Mouse (Mus musculus) C2C12 (cell line): ENCODE measurements around the gene Ocm.

Experiments
- CEBPB ChIP-seq: IDR thresholded peaks from one replicate; pipeline ENCODE4 v1.6.1; 2011; ENCODE audit warnings: low read depth, mild to moderate bottlenecking, control low read depth, moderate library complexity
- CTCF ChIP-seq: IDR thresholded peaks from one replicate; pipeline ENCODE4 v1.5.1; 2011; ENCODE audit not compliant: control insufficient read depth, insufficient read depth, insufficient read length
- FOSL1 ChIP-seq: IDR thresholded peaks from one replicate; pipeline ENCODE4 v1.8.0; 2011; ENCODE audit warnings: mild to moderate bottlenecking, low read length; ENCODE audit not compliant: poor library complexity, insufficient read depth, severe bottlenecking
- USF1 ChIP-seq: IDR thresholded peaks from one replicate; pipeline ENCODE4 v1.6.1; 2011; ENCODE audit warnings: low read depth, mild to moderate bottlenecking, control low read depth, moderate library complexity

DNA sequence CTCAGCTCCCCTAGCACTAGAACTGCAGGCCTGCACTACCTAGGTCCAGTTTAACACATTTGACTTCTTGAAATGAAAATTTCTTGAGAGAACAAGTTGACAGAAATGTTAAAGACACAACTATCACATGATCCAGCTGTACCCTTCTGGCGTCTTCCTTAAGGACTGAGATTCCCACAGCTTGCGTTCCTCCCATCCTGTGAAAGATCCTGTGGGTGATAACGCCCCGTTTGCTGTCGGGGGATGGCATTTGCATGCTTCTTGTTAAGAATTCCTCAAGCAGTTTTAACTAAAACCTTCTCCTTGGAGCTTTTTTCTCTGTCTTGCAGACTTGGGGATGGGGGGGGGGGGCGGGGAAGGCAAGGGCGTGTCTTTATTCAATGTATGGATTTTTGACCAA, 8.1 kb upstream of the Ocm start:
- TF ChIP-seq CTCF (no peak), USF1 (no peak), FOSL1 (no peak), CEBPB (no peak)
